Mouse (Mus musculus) myocyte (in vitro differentiated cells): ENCODE measurements around the gene Ankrd13c.

Experiments
- CEBPB ChIP-seq: IDR thresholded peaks from 2 replicates; pipeline ENCODE4 v1.6.1; 2011; ENCODE audit warnings: mild to moderate bottlenecking, moderate library complexity; ENCODE audit not compliant: poor library complexity, insufficient read depth, severe bottlenecking
- E2F4 ChIP-seq: IDR thresholded peaks from one replicate; pipeline ENCODE4 v1.6.1; 2011; ENCODE audit warnings: mild to moderate bottlenecking, control low read depth, moderate library complexity; ENCODE audit not compliant: insufficient read depth
- MAX ChIP-seq: IDR thresholded peaks from one replicate; pipeline ENCODE4 v1.6.1; 2011; ENCODE audit warnings: low read depth, mild to moderate bottlenecking, control low read depth
- MYOD1 ChIP-seq, 3 experiments: IDR thresholded peaks; one replicate each; pipeline ENCODE4 v1.6.1; 2011; ENCODE audit warnings: control low read depth in 2 of 3, low read depth in 2 of 3, mild to moderate bottlenecking in 2 of 3, moderate library complexity in 1 of 3; ENCODE audit not compliant: insufficient read length in 2 of 3, control insufficient read depth in 1 of 3
- MYOG ChIP-seq, 3 experiments: IDR thresholded peaks; one replicate each; pipeline ENCODE4 v1.6.1; 2011; ENCODE audit warnings: control low read depth in 2 of 3, low read depth in 2 of 3, mild to moderate bottlenecking in 2 of 3; ENCODE audit not compliant: insufficient read length in 2 of 3, control insufficient read depth in 1 of 3, insufficient read depth in 1 of 3
- POLR2A ChIP-seq: IDR thresholded peaks from one replicate; pipeline ENCODE4 v1.6.1; 2011; ENCODE audit warnings: low read depth, mild to moderate bottlenecking, control low read depth, moderate library complexity; ENCODE audit not compliant: insufficient read length
- POLR2AphosphoS2 ChIP-seq: IDR thresholded peaks from one replicate; pipeline ENCODE4 v1.6.1; 2011; ENCODE audit warnings: low read depth, control low read depth; ENCODE audit not compliant: insufficient read length
- SRF ChIP-seq: IDR thresholded peaks from one replicate; pipeline ENCODE4 v1.6.1; 2011; ENCODE audit warnings: low read depth; ENCODE audit not compliant: control insufficient read depth, insufficient read length
- TCF12 ChIP-seq: IDR thresholded peaks from one replicate; pipeline ENCODE4 v1.6.1; 2011; ENCODE audit warnings: mild to moderate bottlenecking, control low read depth; ENCODE audit not compliant: poor library complexity, insufficient read depth, severe bottlenecking
- TCF3 ChIP-seq: IDR thresholded peaks from one replicate; pipeline ENCODE4 v1.6.1; 2011; ENCODE audit warnings: low read depth, control low read depth; ENCODE audit not compliant: insufficient read length
- USF1 ChIP-seq: IDR thresholded peaks from one replicate; pipeline ENCODE4 v1.6.1; 2011; ENCODE audit warnings: low read depth, mild to moderate bottlenecking, control low read depth, moderate library complexity

DNA sequence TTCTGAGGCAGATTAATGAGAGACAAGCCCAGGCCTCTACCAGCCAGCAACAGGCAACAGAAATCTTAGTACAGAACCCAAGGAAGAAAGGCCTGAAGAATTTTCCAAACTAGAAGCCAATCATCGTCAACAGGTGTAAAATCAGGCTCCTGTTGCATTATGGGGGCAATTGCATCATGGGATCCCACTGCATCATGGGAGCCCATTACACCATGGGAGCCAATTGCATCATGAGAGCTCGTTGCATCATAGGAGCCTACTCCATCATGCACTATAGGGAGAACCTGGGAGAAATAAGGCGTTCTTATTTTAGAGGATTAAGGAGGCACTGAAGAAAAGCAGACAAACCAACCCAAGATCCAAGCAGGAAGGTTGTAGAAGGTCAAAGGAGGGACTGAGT is 49.4 kb upstream of the Ankrd13c start:
- no peak for TF ChIP-seq MYOD1 (IDR thresholded peaks at IDR 0.05; ENCODE audit: control insufficient read depth in 1 of 3, insufficient read length in 2 of 3, low read depth in 2 of 3)
- TF ChIP-seq POLR2AphosphoS2: no peak
- TF ChIP-seq TCF3: no peak
- TF ChIP-seq MYOG (IDR thresholded peaks at IDR 0.05; ENCODE audit: control insufficient read depth in 1 of 3, insufficient read depth in 1 of 3, insufficient read length in 2 of 3, low read depth in 2 of 3): no peak
- TF ChIP-seq SRF: no peak
- TF ChIP-seq POLR2A: no peak
- peak; percentile 31; the same call in 1 of the 2 replicates for TF ChIP-seq CEBPB
- no peak for TF ChIP-seq E2F4
- TF ChIP-seq MAX: no peak
- no peak for TF ChIP-seq USF1
- no peak for TF ChIP-seq TCF12
